Mouse (Mus musculus) naive thymus-derived CD4-positive, alpha-beta T cell, adult 2 months (primary cell): Measurements from ENCODE around the gene Polr3a.
A peak's percentile ranks its signal among the peaks of the same experiment; 100 is the strongest.
"Not testable (repeated sequence)": the region's sequence is repeated elsewhere in the genome, so short reads cannot be mapped to it uniquely, and the experiment has no call there.

Source experiments
- DNase-seq: peaks from one replicate; pipeline ENCODE4 v3.0.0-alpha.2; 2011; ENCODE audit warnings: low read depth

Polr3a gene

DNA sequence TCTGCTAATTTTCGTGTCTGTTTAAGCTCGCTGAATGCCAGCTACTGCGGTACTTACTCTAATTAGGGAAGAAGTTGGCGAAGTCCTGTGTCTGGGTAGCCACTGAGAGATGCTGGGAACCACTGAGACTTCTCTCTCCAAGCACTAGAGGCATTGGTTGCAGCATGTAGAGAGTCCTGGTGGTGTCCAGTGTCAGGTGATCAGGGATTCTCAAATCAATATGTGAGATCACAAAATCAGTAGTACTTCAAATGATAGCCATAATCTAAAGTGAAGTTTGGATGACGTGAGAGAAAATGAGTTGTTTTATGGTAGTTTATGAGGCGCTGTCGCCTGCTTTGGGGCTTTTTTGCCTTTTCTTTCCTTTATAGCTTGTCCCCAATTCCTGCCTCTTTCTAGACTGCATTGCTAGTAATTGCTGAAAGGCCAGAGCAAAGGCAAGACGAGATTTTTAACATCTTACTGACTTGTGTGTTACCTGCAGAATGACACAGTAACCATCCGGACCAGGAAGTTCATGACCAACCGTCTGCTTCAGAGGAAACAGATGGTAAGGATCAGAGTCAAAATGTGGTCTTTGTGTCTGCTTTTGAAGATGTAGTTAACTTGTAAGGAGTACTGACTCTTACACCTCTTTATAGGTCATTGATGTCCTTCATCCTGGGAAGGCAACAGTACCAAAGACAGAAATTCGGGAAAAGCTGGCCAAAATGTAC is 4.6 kb upstream of the Polr3a start:
- no peak for DNase-seq

DNA sequence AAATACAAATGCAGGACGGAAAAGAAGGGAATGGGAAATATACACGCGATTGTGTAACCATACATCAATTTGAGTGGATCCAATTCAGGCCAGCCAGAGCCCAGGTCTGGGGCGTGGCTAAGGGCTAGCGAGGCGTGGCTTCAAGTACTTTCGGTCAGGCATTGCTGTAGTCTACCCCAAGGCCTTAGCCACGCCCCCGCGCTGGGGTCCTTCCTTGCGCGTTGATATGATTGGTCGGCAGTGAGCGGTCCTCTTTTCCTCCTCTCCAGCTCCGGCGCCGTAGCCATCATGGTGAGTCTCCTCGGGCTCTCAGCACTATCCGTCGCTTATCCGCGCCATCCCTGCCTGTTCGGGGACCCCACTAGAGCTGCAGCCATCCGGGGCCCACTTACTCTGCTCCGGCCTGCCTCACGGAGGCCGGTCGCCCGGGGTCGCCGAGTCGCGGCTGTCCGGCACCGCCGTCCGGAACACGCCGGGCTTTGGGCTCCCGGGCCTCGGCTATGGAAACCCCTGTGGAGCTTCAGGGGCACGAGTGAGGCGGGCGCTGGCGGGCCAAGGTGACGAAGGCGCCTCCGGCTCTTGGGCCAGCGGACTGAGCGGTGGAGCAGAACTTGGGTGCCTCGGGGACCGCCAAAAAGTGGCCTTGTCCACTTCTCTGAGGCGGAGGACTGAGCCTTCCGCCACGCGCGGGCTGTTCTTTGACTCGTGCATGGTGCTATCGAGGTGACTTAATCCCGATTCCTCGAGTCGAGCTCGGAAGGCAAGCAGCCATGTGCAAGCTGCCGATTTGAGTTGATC is 3.8 kb upstream of the Polr3a start:
- peak; percentile 98 for DNase-seq

DNA sequence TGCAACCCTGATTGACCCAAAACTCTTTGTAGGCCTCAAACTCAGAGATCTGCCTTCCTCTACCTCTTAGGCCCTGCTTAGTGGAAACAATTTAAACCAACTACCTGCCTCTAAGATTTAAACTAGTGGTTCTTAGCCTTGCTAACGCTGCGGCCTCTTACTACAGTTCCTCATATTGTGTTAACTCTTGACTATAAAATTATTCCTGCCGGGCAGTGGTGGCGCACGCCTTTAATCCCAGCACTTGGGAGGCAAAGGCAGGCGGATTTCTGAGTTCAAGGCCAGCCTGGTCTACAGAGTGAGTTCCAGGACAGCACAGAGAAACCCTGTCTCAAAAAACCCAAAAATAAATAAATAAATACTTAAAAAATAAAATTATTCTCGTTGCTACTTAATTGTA is 2.9 kb upstream of the Polr3a start:
- not testable (repeated sequence) for DNase-seq

DNA sequence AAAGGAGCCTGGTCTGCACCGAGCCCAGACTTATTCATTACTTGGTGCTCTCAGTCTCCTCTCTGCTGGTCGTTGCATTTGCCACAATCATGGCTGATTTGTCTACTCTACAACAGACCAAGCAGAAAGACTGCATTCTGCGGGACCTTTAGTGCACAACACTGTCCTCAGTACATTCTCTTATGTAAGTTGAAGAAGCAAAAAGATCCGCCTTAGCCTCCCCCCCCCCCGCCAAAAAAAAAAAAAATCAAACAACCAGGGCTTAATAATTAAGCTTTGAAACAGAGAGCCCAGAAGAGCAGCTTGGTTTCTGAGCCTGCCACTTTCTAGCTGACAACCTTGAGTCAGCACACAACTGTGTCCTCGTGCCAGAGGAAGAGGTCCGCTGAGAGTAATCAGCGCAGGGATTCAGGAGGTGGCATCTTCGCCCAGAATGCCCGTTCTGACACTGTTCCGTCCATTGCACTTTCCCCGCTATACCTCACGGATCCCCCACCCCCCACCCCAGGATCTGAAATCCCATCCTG is 554 bp downstream of the Polr3a start:
- no peak for DNase-seq

DNA sequence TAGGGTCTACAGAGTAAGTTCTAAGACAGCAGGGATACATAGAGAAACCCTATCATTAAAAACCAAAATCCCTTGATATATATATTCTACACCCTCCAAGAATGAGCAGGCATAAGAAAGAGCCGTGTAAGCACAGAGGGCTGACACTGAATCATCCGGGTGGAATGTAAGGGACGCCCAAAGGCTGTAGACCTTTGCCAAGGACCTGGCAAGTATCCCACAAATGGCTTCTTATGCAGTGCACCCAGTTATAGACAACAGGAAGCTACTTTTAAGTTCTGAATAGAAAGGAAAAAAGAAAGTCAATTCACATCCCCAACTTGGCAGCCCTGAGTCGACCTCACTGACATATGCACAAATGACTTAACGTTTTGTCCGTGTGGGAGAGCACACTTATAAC is 18.1 kb downstream of the Polr3a start:
- no peak for DNase-seq

DNA sequence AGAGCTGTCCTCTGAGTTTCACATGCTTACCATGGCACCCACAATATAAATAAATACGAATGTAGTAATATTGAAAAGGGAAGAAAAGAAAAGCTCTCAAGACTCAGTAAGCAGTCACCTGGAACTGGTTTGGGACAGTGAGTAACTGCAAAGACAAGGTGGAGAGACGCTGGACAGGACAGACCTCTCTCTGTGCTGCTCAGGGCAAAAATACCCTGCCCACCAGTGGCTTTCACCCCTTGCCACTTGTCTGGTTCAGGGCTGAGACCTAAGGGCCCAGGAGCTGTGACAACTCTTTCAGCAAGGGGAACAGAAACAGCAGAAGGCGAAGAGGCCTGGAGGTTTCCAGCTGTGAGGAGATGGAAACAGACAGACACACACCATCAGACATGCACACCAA is 28.7 kb downstream of the Polr3a start:
- DNase-seq: no peak

DNA sequence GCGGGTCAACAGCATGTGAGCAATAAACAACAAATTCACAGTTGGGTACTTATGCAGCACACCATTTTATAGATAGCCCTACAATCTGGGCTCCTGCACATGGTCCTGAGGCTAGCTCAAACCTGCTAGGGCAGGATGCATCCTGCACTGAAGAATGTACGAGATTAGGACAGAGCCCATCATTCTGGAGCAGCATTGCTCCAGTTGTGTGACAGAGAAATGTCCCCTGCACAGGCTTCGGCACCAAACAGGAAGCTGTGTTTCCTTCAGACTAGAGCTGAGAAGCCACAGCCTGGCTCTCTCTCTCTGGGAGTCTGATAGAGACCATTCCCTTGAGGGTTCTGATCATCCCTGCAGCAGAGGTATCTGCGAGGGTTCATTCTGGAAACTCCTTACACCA is 43.3 kb downstream of the Polr3a start:
- DNase-seq: not testable (repeated sequence)
